Mouse (Mus musculus) lung, postnatal 0 days (tissue): ENCODE results near the gene Myadm.

Source experiments
- CTCF ChIP-seq: IDR thresholded peaks from 2 replicates; pipeline ENCODE4 v1.5.1; 2016; ENCODE audit warnings: antibody characterized with exemption, mild to moderate bottlenecking
- EP300 ChIP-seq: IDR thresholded peaks from 2 replicates; pipeline ENCODE4 v1.6.1; 2016; ENCODE audit warnings: antibody characterized with exemption, mild to moderate bottlenecking, control low read depth

GRCm38 (mm10) chr7:3317704-3318103 lies 28.8 kb downstream of the Myadm start:
- TF ChIP-seq CTCF = no peak
- no peak for TF ChIP-seq EP300
